Mouse (Mus musculus) ES-CJ7 (cell line): ENCODE data around the gene Vapb.
A peak's percentile ranks its signal among the peaks of the same experiment; 100 is the strongest.

ENCODE experiments used
- DNase-seq: peaks from one replicate; pipeline ENCODE4 v3.0.0; 2011; ENCODE audit warnings: low read depth, low spot score

The Vapb gene

GRCm38 (mm10) chr2:173734426-173734825 is 2.9 kb upstream of the Vapb start:
- DNase-seq, result no peak

- no peak for DNase-seq
These were observed 921 bp downstream of the Vapb start for GRCm38 (mm10) chr2:173738232-173738631.

DNA sequence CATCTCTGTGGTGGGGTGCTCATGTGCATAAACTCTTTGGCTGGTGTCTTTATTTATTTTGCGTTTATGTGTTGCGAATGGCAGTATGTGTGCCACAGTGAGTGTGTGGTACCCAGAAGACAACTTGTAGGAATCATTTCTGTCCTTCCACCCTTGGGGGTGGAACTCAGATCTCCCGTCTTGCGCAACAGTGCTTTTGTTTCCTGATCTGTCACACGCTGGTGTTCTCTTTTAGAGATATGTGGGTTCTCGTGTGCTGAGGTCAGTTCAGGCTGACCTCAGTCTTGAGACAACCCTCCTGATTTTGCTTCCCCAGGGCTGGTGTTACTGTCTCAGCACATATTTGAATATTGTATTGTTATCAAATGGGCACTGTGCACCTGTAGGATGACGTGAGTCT is 1.8 kb downstream of the Vapb start:
- DNase-seq, result no peak

DNA sequence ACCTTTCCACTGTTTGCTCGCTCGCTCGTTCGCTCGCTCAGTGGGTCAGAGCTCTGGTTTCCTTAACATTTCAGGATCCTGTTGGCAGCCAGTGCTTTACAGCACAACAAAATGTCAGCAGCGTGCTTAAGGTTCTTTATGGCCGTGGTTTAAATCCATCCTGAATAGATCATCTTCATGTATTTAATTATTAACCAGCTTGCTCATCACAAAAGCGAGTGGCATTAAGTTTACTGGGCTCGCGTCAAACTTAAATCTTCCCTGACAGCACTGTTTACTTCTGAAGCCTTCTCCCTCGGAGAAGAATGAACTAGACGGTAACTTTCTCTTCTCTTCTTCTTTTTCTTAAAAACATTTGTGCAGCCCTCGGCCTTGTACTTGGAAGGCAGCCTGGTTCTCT is 4.8 kb downstream of the Vapb start:
- DNase-seq, result no peak

- DNase-seq, result no peak
These were observed 5.4 kb downstream of the Vapb start for GRCm38 (mm10) chr2:173742744-173743143.

DNA sequence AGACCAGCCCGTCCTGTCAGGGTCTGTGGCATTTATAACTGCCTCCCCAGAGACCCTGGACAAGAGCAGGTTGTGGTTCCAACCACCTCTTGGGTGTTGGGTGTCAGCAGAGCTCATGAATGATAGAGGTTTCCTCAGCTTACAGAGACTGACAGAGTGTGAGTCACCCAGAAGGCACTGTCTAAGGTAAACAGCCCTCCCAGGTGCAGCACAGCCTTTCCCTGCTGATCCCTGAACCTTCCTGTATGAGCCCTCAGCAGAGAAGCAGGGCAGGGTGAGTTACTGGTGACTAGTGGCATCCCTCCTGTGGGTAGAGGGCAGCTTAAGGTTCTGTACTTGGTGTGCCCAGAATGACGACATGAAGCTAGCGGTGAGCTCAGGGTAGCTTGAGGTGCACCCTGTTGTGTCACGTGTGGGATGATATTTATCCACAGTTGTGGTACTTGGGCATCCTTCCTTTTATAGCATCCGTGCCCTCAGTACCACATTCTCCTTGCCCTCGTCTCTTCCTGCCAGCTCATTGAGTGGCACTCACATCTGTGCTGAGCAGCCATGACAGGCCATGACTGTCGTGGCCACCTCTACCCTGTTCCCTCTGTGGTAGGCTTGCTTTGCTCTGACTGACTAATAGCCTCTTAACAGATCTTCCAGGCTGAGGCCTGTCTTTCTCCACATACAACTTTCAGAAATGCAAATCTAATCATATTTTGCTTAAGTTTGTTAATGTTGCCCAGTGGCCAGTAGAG is 6.9 kb downstream of the Vapb start:
- DNase-seq, result no peak

- no peak for DNase-seq
These were observed 11.8 kb downstream of the Vapb start for GRCm38 (mm10) chr2:173748961-173749659.

GRCm38 (mm10) chr2:173755433-173756144 is 18.3 kb downstream of the Vapb start:
- DNase-seq, result no peak

GRCm38 (mm10) chr2:173757624-173758155 is 20.4 kb downstream of the Vapb start:
- DNase-seq, result peak; percentile 74

- no peak for DNase-seq
These were observed 23.3 kb downstream of the Vapb start for GRCm38 (mm10) chr2:173760607-173761006.

- DNase-seq, result no peak
These were observed 27.3 kb downstream of the Vapb start for GRCm38 (mm10) chr2:173764629-173765028.

DNA sequence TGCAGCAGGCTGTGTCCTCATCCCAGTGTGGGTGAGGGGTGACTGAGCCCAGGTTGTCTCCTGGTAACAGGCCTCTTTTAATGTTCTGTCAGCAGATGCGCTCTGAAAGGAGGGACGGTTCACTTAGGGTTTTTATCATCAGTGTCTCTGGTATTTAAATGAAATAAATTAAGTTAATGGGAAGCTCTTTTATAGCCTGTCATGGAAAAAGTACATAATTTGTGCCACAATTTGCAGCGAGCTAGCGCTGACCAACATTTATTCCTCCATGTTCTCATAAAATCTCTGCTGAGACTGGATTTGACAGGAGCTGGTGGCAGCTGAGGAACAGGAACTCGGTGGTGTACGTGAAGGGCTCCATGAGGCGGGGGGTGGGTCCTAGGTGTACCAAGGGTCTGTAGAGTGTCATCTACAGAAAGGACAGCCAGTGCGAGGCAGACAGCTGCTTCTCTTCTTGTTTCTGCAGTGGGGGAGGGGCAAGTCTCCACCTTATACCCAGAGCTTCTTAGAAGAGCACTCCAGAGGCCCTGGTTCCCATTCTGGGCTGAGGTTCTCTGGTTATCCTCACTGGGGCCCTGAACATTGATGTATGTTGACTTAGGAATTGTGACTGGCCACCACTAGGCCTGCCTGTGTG is 30.8 kb downstream of the Vapb start:
- no peak for DNase-seq

DNA sequence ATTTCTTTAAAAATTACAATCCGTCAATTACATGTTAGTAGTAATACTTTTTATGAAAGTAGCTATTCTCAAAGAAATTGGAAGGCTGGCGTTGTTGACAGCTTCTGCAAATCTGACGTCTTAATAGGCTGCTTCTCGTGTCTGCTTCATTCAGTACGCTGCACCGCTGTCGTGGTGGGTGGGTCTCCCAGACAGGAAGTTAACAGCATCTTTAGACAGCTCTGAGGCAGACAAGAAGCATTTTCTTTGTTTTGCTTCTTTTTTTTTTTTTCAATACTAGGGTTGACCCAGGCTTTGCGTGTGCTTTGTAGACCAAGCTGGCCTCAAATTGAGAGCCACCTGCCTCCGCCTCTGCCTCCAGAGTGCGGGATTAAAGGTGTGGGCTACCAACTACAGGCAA is 31.9 kb downstream of the Vapb start:
- DNase-seq, result no peak

GRCm38 (mm10) chr2:173770620-173771019 is 33.3 kb downstream of the Vapb start:
- DNase-seq, result peak; percentile 36

GRCm38 (mm10) chr2:173771706-173772105 is 34.4 kb downstream of the Vapb start:
- DNase-seq, result no peak

GRCm38 (mm10) chr2:173775556-173775955 is 38.2 kb downstream of the Vapb start:
- DNase-seq, result no peak

- peak; percentile 30 for DNase-seq
These were observed 38.8 kb downstream of the Vapb start for GRCm38 (mm10) chr2:173776108-173776507.

- no peak for DNase-seq
These were observed 43.6 kb downstream of the Vapb start for GRCm38 (mm10) chr2:173780931-173781330.

DNA sequence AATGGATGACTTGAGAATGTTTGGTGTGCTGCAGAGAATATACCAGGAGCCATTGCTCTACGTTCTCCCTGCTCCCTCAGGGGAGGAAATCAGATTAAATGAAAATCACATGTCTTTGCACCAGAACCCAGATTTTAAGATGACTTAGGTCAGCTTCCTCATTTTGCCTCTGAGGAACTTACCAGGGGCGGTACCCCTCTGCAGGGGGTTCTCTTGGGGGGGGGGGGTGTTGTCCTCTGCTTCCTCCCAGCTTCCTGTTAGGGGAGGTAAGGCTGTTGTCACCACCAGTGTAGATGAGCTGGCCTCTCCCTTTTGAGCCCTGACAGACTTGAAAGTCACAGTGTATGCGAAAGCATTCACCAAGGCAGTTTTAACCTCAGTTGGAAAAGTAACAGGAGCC is 47.1 kb downstream of the Vapb start:
- no peak for DNase-seq

DNA sequence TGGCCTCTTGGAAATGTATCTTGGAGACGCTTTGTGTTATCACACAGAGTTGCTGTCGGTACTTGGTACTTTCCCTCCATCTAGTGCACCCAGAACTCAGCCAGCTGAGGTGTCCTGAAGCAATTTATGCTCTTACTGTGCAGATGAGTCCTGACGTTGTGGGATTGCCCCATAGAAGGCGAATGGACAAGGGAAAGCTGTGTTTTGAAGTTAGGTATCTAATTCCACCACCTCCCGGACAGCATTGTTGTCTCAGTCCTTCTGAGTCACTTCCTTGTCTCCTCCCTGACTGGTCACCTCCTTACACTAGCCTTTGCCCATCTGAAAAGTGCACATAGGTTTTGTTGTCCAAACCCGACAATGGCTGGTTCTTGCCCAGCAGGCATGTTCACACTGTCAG is 47.6 kb downstream of the Vapb start:
- no peak for DNase-seq

DNA sequence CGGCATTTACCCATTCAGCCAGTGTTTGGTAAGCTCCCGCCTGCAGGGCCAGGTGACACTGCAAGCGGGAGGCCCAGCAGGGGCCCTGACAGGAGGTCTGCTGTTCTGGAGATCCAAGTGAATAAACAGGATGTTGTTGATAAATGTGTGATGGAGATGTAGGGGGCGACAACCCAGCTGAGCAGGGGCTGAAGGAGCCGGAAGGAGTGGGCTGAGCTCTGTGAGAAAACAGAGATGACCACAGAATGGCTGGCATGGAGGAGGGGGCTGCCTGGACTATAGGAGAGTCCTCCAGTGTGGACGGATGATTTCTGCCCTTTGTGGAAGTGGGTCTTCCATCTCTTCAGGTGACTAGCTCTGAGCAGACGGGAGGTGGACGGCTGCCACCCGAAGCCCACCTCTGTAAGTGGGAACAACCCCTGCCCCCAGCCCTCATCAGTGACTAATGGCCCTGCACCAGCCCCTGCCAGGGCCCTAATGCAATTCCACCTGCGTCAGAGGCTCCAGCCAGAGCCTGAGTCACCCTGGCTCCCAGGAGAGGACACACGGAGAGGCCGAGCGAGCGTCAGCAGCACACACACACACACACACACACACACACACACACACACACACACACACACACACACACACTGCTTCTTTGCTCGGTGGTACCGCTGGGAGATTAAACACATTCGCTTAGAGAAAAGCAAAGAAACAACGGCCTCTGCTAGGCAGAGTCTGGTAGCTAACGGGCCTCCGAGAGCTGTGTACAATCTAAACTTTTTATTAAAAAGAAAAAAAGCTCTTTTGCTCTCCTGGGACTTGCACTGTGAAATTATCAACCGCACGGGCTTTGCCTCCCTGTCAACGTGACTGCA is 52.9 kb downstream of the Vapb start:
- no peak for DNase-seq
